Mouse (Mus musculus) liver, embryonic 11.5 days (tissue): Measurements from ENCODE around the gene G3bp1. TPM values are rescaled to one million over a fixed set of nuclear protein-coding genes. Genes with fewer than 3 reads are reported as not detected.
A peak's percentile ranks its signal among the peaks of the same experiment; 100 is the strongest.

Source experiments
- ATAC-seq: fragments of 200-750 bp; cut with Nextera tagmentation; replicated peaks from 2 replicates; pipeline ENCODE4 v1.8.0; 2017; ENCODE audit warnings: moderate number of reproducible peaks, mild to moderate bottlenecking, moderate TSS enrichment, moderate library complexity; ENCODE audit not compliant: low FRiP score
- DNase-seq: peaks from one replicate; pipeline ENCODE4 v3.0.0-alpha.2; 2017; ENCODE audit warnings: low spot score
- H3K27ac ChIP-seq: fragments of 300-500 bp; sonication (generic); 2 replicates; pipeline ENCODE4 v1.5.1; 2014; ENCODE audit warnings: mild to moderate bottlenecking, low read depth, low read length, control low read depth
- H3K27me3 ChIP-seq: fragments of 300-500 bp; sonication (generic); replicated peaks from 2 replicates; pipeline ENCODE4 v1.6.1; 2014; ENCODE audit warnings: low read length, mixed read lengths; ENCODE audit not compliant: control insufficient read depth, insufficient read depth
- H3K36me3 ChIP-seq: fragments of 300-500 bp; sonication (generic); 2 replicates; pipeline ENCODE4 v1.6.1; 2014; ENCODE audit warnings: mild to moderate bottlenecking, low read length, moderate library complexity, mixed read lengths; ENCODE audit not compliant: control insufficient read depth, insufficient read depth
- H3K4me1 ChIP-seq: fragments of 300-500 bp; sonication (generic); replicated peaks from 2 replicates; pipeline ENCODE4 v1.6.1; 2014; ENCODE audit warnings: low read length, mixed read lengths; ENCODE audit not compliant: control insufficient read depth, insufficient read depth
- H3K4me2 ChIP-seq: fragments of 300-500 bp; sonication (generic); 2 replicates; pipeline ENCODE4 v1.6.1; 2014; ENCODE audit warnings: mild to moderate bottlenecking, control low read depth, moderate library complexity
- H3K4me3 ChIP-seq: fragments of 300-500 bp; sonication (generic); 2 replicates; pipeline ENCODE4 v1.5.1; 2014; ENCODE audit warnings: low read depth, low read length, control low read depth
- H3K9ac ChIP-seq: fragments of 300-500 bp; sonication (generic); 2 replicates; pipeline ENCODE4 v1.6.1; 2014; ENCODE audit warnings: low read depth, low read length, control low read depth
- H3K9me3 ChIP-seq: fragments of 300-500 bp; sonication (generic); 2 replicates; pipeline ENCODE4 v1.6.1; 2016; ENCODE audit warnings: low read length, inconsistent platforms, mixed read lengths; ENCODE audit not compliant: control insufficient read depth
- WGBS: fragments of 180-500 bp; shearing (Covaris S2); extraction: QIAGEN DNeasy Blood & Tissue Kit; methylation state at CpG from one replicate; pipeline ENCODE4 v1.1.7; 2014; 5-methylcytosine and 5-hydroxymethylcytosine counted together
- polyA plus RNA-seq: library from polyadenylated mRNA; unstranded; fragments of >200 nt; fragmentation: Nextera tagmentation; extraction: Ambion mirVana; gene quantifications from 2 replicates; pipeline ENCODE4 v1.2.1, GENCODE M21; 2014

The G3bp1 gene
- polyA plus RNA-seq, 1 experiment from 2014 or later: 204 TPM

- H3K27ac ChIP-seq: peak overlapping the region; percentile 57
- H3K27me3 ChIP-seq: no peaks in the 10 kb centered on the region
- H3K4me3 ChIP-seq: peak overlapping the region; percentile 74
- WGBS: 25% methylated on average over 3 of the region's 3 CpGs
- H3K4me1 ChIP-seq: peaks cover 28% of the 10 kb centered on the region
- H3K9me3 ChIP-seq: no peaks in the 10 kb centered on the region
- H3K9ac ChIP-seq: peak overlapping the region; percentile 75
- ATAC-seq (no peak), DNase-seq (no peak)
- peak overlapping the region; percentile 81 for H3K4me2 ChIP-seq
- H3K36me3 ChIP-seq: no peaks in the 10 kb centered on the region; the same call in 1 of the 2 replicates
These were observed 9.5 kb upstream of the G3bp1 start for GRCm38 (mm10) chr11:55459850-55460558.

GRCm38 (mm10) chr11:55460559-55461018 lies 8.9 kb upstream of the G3bp1 start:
- Histone ChIP-seq H3K36me3 (no peaks in the 10 kb centered on the region; the same call in 1 of the 2 replicates), H3K4me1 (peaks cover 28% of the 10 kb centered on the region), H3K9me3 (no peaks in the 10 kb centered on the region), H3K4me2 (peak overlapping the region; percentile 81), H3K27me3 (no peaks in the 10 kb centered on the region), H3K9ac (peak overlapping the region; percentile 75), H3K27ac (peak overlapping the region; percentile 57; the same call in 1 of the 2 replicates), H3K4me3 (peak overlapping the region; percentile 74)
- 2% methylated on average over 17 of the region's 17 CpGs for WGBS
- DNase-seq (no peak), ATAC-seq (peak; percentile 50)

GRCm38 (mm10) chr11:55461019-55461645 lies 8.4 kb upstream of the G3bp1 start, which contains the start of gene Atox1:
Gene Atox1, minus strand, starts transcription at chr11:55461239.
- Histone ChIP-seq H3K36me3 (no peaks in the 10 kb centered on the region; the same call in 1 of the 2 replicates), H3K4me3 (peak within 1 kb of the TSS; percentile 74)
- peak; percentile 98 for ATAC-seq

GRCm38 (mm10) chr11:55462149-55462548 lies 7.3 kb upstream of the G3bp1 start:
- Histone ChIP-seq H3K36me3 (no peaks in the 10 kb centered on the region; the same call in 1 of the 2 replicates), H3K27ac (peak overlapping the region; percentile 87), H3K9ac (no peak overlapping the region), H3K4me2 (no peak overlapping the region), H3K9me3 (no peaks in the 10 kb centered on the region), H3K27me3 (no peaks in the 10 kb centered on the region), H3K4me1 (peaks cover 28% of the 10 kb centered on the region), H3K4me3 (no peak overlapping the region)
- 95% methylated on average over 9 of the region's 9 CpGs for WGBS
- DNase-seq (no peak), ATAC-seq (no peak)

More at GRCm38 (mm10) chr11:55461019-55461645, 8.4 kb upstream of the G3bp1 start, which contains the start of gene Atox1:
- WGBS: under 1% methylated on average over 36 of the region's 36 CpGs
- Histone ChIP-seq H3K27me3 (no peaks in the 10 kb centered on the region), H3K27ac (peak within 1 kb of the TSS; percentile 87), H3K9me3 (no peaks in the 10 kb centered on the region), H3K9ac (peak within 1 kb of the TSS; percentile 75), H3K4me2 (peak within 1 kb of the TSS; percentile 81), H3K4me1 (peaks cover 28% of the 10 kb centered on the region)
- peak; percentile 93 for DNase-seq

GRCm38 (mm10) chr11:55464707-55465106 lies 4.8 kb upstream of the G3bp1 start:
- Histone ChIP-seq H3K4me3 (no peak overlapping the region), H3K27me3 (no peaks in the 10 kb centered on the region), H3K9me3 (no peaks in the 10 kb centered on the region), H3K4me2 (no peak overlapping the region), H3K4me1 (peaks cover 19% of the 10 kb centered on the region), H3K36me3 (no peaks in the 10 kb centered on the region), H3K9ac (no peak overlapping the region), H3K27ac (no peak overlapping the region)
- 81% methylated on average over 10 of the region's 10 CpGs for WGBS
- ATAC-seq (no peak), DNase-seq (no peak)

- no peaks in the 10 kb centered on the region for H3K9me3 ChIP-seq
- H3K4me1 ChIP-seq: peaks cover 14% of the 10 kb centered on the region
- H3K36me3 ChIP-seq: no peaks in the 10 kb centered on the region
- H3K9ac ChIP-seq: no peak overlapping the region
- 66% methylated on average over 3 of the region's 3 CpGs for WGBS
- ATAC-seq: no peak
- H3K4me2 ChIP-seq: no peak overlapping the region
- H3K27ac ChIP-seq: no peak overlapping the region
- no peak for DNase-seq
- H3K4me3 ChIP-seq: no peak overlapping the region
- no peaks in the 10 kb centered on the region for H3K27me3 ChIP-seq
These were observed 4.3 kb upstream of the G3bp1 start for GRCm38 (mm10) chr11:55465177-55465576.

GRCm38 (mm10) chr11:55468012-55468411 lies 1.5 kb upstream of the G3bp1 start:
- DNase-seq (no peak), ATAC-seq (no peak)
- 64% methylated on average over 10 of the region's 10 CpGs for WGBS

GRCm38 (mm10) chr11:55468611-55469047 lies 856 bp upstream of the G3bp1 start:
- Histone ChIP-seq H3K9me3 (no peaks in the 10 kb centered on the region), H3K4me2 (peak overlapping the region; percentile 90), H3K27me3 (no peaks in the 10 kb centered on the region), H3K9ac (peak overlapping the region; percentile 85), H3K27ac (peak overlapping the region; percentile 84), H3K4me3 (peak overlapping the region; percentile 83), H3K36me3 (peaks cover 8% of the 10 kb centered on the region; the same call in 1 of the 2 replicates), H3K4me1 (peaks cover 23% of the 10 kb centered on the region)
- DNase-seq (no peak), ATAC-seq (peak; percentile 16; the same call in 1 of the 2 replicates)
- 2% methylated on average over 17 of the region's 17 CpGs for WGBS

More at GRCm38 (mm10) chr11:55468012-55468411, 1.5 kb upstream of the G3bp1 start:
- Histone ChIP-seq H3K4me1 (peaks cover 17% of the 10 kb centered on the region), H3K27ac (peak overlapping the region; percentile 84), H3K27me3 (no peaks in the 10 kb centered on the region), H3K4me2 (peak overlapping the region; percentile 90), H3K9ac (peak overlapping the region; percentile 85), H3K9me3 (no peaks in the 10 kb centered on the region), H3K36me3 (peaks cover 6% of the 10 kb centered on the region; the same call in 1 of the 2 replicates), H3K4me3 (peak overlapping the region; percentile 83)
